Mouse (Mus musculus): ENCODE results near the gene Cyp2ab1. TPM values are rescaled to one million over a fixed set of nuclear protein-coding genes. Genes with fewer than 3 reads are reported as not detected.
A peak's percentile ranks its signal among the peaks of the same experiment; 100 is the strongest.
"Not testable (repeated sequence)": the region's sequence is repeated elsewhere in the genome, so short reads cannot be mapped to it uniquely, and the experiment has no call there.

Gene Cyp2ab1
- not detected in 2 replicates for total RNA-seq (2014; fragmentation: Nextera tagmentation)
- not detected in 2 replicates for total RNA-seq (2017)

DNA sequence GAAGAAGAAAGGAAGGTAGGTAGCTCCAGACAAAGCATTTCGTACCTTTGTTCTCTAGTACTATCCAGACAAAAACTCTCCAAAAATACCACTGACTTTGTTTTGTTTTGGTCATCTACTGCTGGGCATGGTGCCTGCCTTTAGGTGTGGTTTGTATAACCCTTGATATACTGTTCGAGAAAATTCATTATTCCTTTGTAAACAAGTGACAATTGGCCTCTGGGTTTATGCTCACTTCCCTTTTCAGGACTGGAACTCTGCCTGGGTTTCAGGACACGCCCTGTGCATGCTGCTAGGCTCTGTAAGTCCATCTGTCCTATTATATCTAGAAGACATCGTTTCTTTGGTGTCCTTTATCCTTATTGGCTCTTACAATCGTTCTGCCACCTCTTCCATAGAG, at the start of gene Cyp2ab1:
TSS of gene Cyp2ab1 (minus strand) at position 119 of the 400 bp plus-strand sequence.
- ATAC-seq (replicated peaks; ENCODE audit: low FRiP score, low TSS enrichment, poor library complexity, severe bottlenecking) = no peak

- no peak for ATAC-seq (replicated peaks; ENCODE audit: low FRiP score, low TSS enrichment, poor library complexity, severe bottlenecking)
Measured at GRCm38 (mm10) chr16:20371731-20372130, 46.5 kb upstream of the Cyp2ab1 start.

- no peak for ATAC-seq (replicated peaks; ENCODE audit: low FRiP score, low TSS enrichment, poor library complexity, severe bottlenecking)
Measured at GRCm38 (mm10) chr16:20368221-20368620, 43.0 kb upstream of the Cyp2ab1 start.

GRCm38 (mm10) chr16:20362121-20362520, 36.9 kb upstream of the Cyp2ab1 start:
- no peak for ATAC-seq (replicated peaks; ENCODE audit: low FRiP score, low TSS enrichment, poor library complexity, severe bottlenecking)

DNA sequence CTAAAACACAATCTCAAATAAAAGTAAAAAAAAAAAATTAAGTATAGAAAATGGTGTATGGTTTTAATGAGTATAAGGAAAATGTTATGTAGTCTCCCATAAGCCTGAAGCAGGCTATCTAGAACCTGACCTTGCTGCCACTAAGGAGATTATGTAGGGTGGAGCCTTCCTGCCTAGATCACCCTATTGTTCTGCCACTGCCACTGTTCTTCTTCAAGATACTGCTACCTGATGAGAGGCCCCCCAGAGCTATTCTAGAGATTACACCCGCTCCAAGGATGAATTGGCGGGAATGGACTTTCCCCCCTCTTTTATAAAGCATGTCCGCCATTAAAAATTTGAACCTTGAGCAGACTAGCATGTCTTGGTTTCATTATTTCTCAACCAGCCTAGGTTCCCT, 36.3 kb upstream of the Cyp2ab1 start:
- not testable (repeated sequence) for ATAC-seq (replicated peaks; ENCODE audit: low FRiP score, low TSS enrichment, poor library complexity, severe bottlenecking)

DNA sequence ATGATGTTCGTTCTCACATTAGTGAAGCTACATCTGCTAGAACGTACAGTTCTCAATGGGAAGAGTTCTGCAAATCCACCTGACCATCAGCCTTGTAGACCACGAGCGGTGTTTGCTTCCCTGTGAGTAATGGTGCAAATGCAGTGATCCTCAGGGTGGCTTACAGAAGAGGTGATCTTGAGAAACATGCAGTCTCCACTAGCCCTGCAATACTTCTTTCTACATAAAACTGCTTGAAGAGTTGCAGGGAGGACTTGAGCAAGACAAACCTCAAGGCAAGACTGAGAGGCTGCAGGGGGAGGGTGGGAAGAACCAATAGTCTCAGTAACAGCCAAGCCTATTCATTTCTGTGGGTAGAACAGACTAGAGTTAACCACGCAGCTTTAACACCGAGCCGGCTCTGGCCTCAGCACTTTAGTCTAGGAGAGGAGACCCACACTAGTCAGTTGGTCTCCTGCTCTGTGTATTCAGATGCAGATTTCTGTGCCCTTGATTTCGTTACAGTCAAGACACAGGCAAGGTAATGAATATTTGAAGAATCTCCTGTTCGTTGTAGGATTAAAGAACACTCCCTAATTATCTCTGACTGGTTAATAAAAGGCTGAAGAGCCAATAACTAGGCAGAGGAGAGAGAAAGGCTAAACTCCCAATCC, 34.6 kb upstream of the Cyp2ab1 start:
- no peak for ATAC-seq (replicated peaks; ENCODE audit: low FRiP score, low TSS enrichment, poor library complexity, severe bottlenecking)

- ATAC-seq (replicated peaks; ENCODE audit: low FRiP score, low TSS enrichment, poor library complexity, severe bottlenecking) = no peak
Measured at GRCm38 (mm10) chr16:20357837-20358236, 32.6 kb upstream of the Cyp2ab1 start.

- no peak for ATAC-seq (replicated peaks; ENCODE audit: low FRiP score, low TSS enrichment, poor library complexity, severe bottlenecking)
Measured at GRCm38 (mm10) chr16:20354762-20355161, 29.6 kb upstream of the Cyp2ab1 start.

- no peak for ATAC-seq (replicated peaks; ENCODE audit: low FRiP score, low TSS enrichment, poor library complexity, severe bottlenecking)
Measured at GRCm38 (mm10) chr16:20354011-20354410, 28.8 kb upstream of the Cyp2ab1 start.

GRCm38 (mm10) chr16:20345464-20345863, 20.3 kb upstream of the Cyp2ab1 start:
- no peak for ATAC-seq (replicated peaks; ENCODE audit: low FRiP score, low TSS enrichment, poor library complexity, severe bottlenecking)

DNA sequence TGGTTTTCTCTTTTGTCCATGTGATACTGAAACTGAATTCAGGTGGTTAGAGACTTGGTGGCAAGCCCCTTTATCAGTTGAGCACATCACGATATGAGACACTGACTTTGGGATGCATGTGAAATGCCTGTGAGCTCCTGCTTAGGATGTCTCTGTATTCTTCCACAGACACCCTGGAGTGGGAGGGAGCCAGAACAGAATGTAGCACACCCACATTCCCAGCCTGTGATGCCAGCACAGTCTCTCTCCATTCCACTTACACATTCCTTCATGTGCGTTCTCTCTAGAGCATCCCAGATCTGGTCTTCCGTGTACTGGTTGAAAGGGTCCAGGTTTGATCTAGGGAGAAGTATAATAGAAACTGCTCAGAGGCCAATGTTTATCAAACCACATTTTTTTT, 13.4 kb upstream of the Cyp2ab1 start:
- no peak for ATAC-seq (replicated peaks; ENCODE audit: low FRiP score, low TSS enrichment, poor library complexity, severe bottlenecking)

DNA sequence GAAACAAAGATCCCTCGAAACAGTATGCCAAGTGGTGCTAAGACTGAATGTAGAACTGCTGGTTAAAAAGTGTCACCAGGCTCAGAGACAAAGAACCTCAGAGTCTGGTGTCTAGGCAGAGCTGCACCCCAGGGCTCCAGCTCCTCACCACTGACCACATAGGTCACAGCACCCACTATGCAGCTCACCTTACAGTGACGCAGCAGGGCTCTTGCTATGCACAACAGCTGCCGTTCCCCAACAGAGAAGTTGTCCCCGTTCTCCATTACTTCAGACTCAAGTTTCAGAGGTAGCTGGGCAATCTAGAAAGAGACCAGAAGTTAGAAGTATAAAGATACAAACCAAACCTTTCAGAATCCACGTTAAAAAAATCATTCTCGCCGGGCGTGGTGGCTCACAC, 9.7 kb upstream of the Cyp2ab1 start:
- ATAC-seq (replicated peaks; ENCODE audit: low FRiP score, low TSS enrichment, poor library complexity, severe bottlenecking) = no peak

GRCm38 (mm10) chr16:20328306-20328705, 3.1 kb upstream of the Cyp2ab1 start:
- no peak for ATAC-seq (replicated peaks; ENCODE audit: low FRiP score, low TSS enrichment, poor library complexity, severe bottlenecking)

GRCm38 (mm10) chr16:20323907-20324306, 1.3 kb downstream of the Cyp2ab1 start:
- ATAC-seq (replicated peaks; ENCODE audit: low FRiP score, low TSS enrichment, poor library complexity, severe bottlenecking) = no peak

DNA sequence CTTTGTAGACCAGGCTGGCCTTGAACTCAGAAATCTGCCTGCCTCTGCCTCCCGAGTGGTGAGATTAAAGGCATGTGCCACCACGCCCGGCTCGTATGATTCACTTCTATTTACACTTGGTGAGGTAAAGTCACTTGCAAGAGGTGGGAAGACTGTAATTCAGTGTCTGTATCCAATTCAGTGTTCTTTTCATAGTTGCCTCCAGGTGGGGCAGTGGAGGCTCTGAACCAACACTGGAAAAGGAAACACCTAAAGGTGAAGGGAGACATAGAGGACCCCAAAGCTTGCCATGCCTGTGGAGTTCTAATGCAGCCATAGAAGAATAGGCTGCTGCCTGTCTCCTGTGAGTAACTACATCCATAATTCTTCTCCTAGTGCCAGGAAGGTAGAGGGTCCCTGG, 2.9 kb downstream of the Cyp2ab1 start:
- peak; percentile 59; the same call in 1 of the 2 replicates for ATAC-seq (replicated peaks; ENCODE audit: low FRiP score, low TSS enrichment, poor library complexity, severe bottlenecking)

GRCm38 (mm10) chr16:20316770-20317169, 8.4 kb downstream of the Cyp2ab1 start:
- ATAC-seq (replicated peaks; ENCODE audit: low FRiP score, low TSS enrichment, poor library complexity, severe bottlenecking) = no peak

DNA sequence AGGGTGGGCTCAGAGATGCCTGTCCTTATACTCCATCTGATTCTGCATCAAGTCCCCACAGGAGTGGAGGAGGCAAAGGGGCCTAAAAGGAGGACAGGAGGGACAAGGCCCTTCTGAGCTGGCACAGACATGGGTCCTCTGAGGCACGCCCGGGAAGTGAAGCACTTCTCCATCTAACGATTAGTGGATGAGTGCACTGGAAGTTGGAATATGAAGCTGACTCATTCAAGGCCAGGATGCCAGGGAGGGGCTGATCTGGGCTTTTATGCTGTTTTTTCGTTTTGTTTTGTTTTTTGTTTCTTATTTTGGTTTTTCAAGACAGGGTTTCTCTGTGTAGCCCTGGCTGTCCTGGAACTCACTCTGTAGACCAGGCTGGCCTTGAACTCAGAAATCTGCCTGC, 9.9 kb downstream of the Cyp2ab1 start:
- ATAC-seq (replicated peaks; ENCODE audit: low FRiP score, low TSS enrichment, poor library complexity, severe bottlenecking) = no peak

GRCm38 (mm10) chr16:20312272-20312671, 12.9 kb downstream of the Cyp2ab1 start:
- ATAC-seq (replicated peaks; ENCODE audit: low FRiP score, low TSS enrichment, poor library complexity, severe bottlenecking) = no peak

DNA sequence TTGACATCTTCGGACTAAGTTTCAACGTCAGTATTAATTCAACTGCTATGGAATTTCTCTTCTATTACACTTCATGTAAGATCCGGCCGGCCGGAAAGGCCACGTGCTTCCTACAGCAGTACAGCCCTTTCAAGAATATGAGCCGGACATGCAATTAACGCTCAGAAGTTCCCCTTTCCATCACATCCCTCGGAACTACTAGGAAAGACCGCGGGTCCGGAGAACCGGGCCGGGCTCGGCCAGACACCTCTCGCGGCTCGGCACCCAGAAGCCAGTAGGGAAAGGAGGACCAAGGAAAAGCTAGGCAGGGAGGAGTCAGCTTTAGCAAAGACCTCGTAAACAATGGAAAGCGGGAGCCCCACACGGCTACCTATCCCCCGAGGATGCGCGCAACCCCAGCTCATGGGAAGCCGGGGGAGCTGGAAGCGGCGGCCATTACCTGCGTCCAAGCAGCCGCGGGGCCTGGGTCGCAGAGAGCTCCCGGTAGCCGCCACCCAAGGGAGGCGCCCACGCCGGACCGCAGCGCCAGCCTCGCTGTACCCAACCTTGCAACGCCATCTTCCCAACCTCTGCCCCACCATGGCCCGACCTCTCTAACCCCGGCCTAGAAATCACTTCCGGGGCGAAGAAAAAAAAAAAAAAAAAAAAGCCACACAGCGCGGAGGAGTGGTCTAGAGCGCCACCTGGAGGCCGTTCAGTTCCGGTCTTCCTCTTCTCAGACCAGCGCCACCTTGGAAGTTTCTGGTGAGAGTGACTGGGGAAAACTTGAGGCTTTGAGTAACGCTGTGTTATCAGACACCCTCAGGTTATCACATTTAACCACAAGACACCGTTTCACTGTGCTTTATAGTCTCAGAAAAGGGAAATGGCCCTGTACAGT, 23.2 kb downstream of the Cyp2ab1 start, which contains the start of gene Parl:
TSS of gene Parl (minus strand) at position 618 of the 880 bp plus-strand sequence.
- ATAC-seq (replicated peaks; ENCODE audit: low FRiP score, low TSS enrichment, poor library complexity, severe bottlenecking) = peak; percentile 97

DNA sequence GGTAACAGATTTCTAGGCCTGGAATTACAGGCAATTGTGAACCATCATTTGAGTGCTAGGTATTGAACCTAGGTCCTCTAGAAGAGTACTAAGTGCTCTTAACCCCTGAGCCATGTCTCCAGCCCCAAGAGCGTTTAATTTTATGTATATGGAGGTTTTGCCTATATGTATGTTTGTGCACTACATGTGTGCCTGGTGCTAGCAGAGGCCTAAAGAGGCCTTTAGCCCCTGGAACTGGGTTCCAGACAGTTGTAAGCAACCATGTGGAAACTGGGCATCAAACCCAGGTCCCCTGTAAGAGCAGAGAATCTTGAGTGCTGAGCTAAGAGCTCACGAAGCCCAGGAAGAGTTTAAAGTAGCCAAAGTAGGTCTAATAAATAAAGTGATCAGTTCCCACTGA, 25.1 kb downstream of the Cyp2ab1 start:
- no peak for ATAC-seq (replicated peaks; ENCODE audit: low FRiP score, low TSS enrichment, poor library complexity, severe bottlenecking)

- ATAC-seq (replicated peaks; ENCODE audit: low FRiP score, low TSS enrichment, poor library complexity, severe bottlenecking) = no peak
Measured at GRCm38 (mm10) chr16:20280238-20280637, 45.0 kb downstream of the Cyp2ab1 start.
